Mouse (Mus musculus): Measurements from ENCODE around the gene Ppp3ca. TPM values are rescaled to one million over a fixed set of nuclear protein-coding genes. Genes with fewer than 3 reads are reported as not detected.
"Not testable (repeated sequence)": the region's sequence is repeated elsewhere in the genome, so short reads cannot be mapped to it uniquely, and the experiment has no call there.

Gene Ppp3ca
- total and polyA plus RNA-seq, 3 experiments: 17.4 to 40.6 (median 32.0) TPM

- Histone ChIP-seq H3K36me3 (ENCODE audit: control insufficient read depth in 1 of 2, insufficient read depth in 2 of 2, low read length in 2 of 2) (peaks cover 0 to 20% of the 10 kb centered on the region in 2 experiments; a peak in 2 of 4 replicates), H3K79me2 (ENCODE audit: control insufficient read depth, insufficient read depth, low read length, poor library complexity) (peaks cover 7% of the 10 kb centered on the region), H3K27me3 (ENCODE audit: control insufficient read depth in 1 of 2, insufficient read depth in 2 of 2, low read length in 2 of 2) (no peaks in the 10 kb centered on the region), H3K9ac (ENCODE audit: control insufficient read depth, low read depth, low read length, poor library complexity, severe bottlenecking) (no peak overlapping the region), H3K4me3 (ENCODE audit: control insufficient read depth in 1 of 2, insufficient read depth in 1 of 2, low read depth in 2 of 2, low read length in 2 of 2) (no peak overlapping the region), H3K9me3 (replicated peaks; ENCODE audit: insufficient read depth, low read length) (no peaks in the 10 kb centered on the region), H3K27ac (ENCODE audit: control insufficient read depth, low read depth, low read length) (peak overlapping the region; percentile 72), H3K4me1 (ENCODE audit: control insufficient read depth in 1 of 2, insufficient read depth in 2 of 2, low read length in 2 of 2) (peaks cover 10 to 15% of the 10 kb centered on the region in 2 experiments)
- TF ChIP-seq SIN3A (IDR thresholded peaks at IDR 0.05; ENCODE audit: low read length): peak; percentile 40; the same call in 1 of the 2 replicates
- TF ChIP-seq POLR2AphosphoS5 (IDR thresholded peaks at IDR 0.05; ENCODE audit: borderline replicate concordance, low read depth, low read length): no peak
- 0 out of 2 replicates have a peak, but pooled peaks have one; percentile 18 for TF ChIP-seq MAX (IDR thresholded peaks at IDR 0.05; ENCODE audit: low read length)
- TF ChIP-seq NRF1 (IDR thresholded peaks at IDR 0.05; ENCODE audit: insufficient read depth, low read depth, low read length, poor library complexity, severe bottlenecking): no peak
- TF ChIP-seq RCOR1 (IDR thresholded peaks at IDR 0.05; ENCODE audit: low read depth, low read length): peak; percentile 69; the same call in 1 of the 2 replicates
- TF ChIP-seq MYB (IDR thresholded peaks at IDR 0.05; ENCODE audit: low read depth, low read length): peak; percentile 61
- TF ChIP-seq GATA1 (IDR thresholded peaks at IDR 0.05; ENCODE audit: low read depth, low read length): peak; percentile 81
- TF ChIP-seq CHD2 (IDR thresholded peaks at IDR 0.05; ENCODE audit: low read length): no peak
- no peak for TF ChIP-seq ZKSCAN1 (IDR thresholded peaks at IDR 0.05; ENCODE audit: low read depth, low read length)
- TF ChIP-seq TCF12 (IDR thresholded peaks at IDR 0.05; ENCODE audit: low read depth, low read length): peak; percentile 63
- TF ChIP-seq NELFE (IDR thresholded peaks at IDR 0.05; ENCODE audit: low read depth, low read length): no peak
- TF ChIP-seq MYC (IDR thresholded peaks at IDR 0.05; ENCODE audit: low read depth, low read length): 0 out of 2 replicates have a peak, but pooled peaks have one; percentile 52
- TF ChIP-seq MXI1 (IDR thresholded peaks at IDR 0.05; ENCODE audit: low read depth, low read length): peak; percentile 76
- no peak for TF ChIP-seq E2F4 (IDR thresholded peaks at IDR 0.05; ENCODE audit: borderline replicate concordance, low read depth, low read length)
- TF ChIP-seq SMC3 (IDR thresholded peaks at IDR 0.05; ENCODE audit: low read depth, low read length): no peak
- TF ChIP-seq TAL1 (IDR thresholded peaks at IDR 0.05; ENCODE audit: low read length): peak; percentile 60
- no peak for TF ChIP-seq USF1 (IDR thresholded peaks at IDR 0.05; ENCODE audit: low read depth, low read length)
- no peak for TF ChIP-seq CTCF (IDR thresholded peaks at IDR 0.05 in 2 of 3, conservative IDR thresholded peaks at IDR 0.05 in 1 of 3; ENCODE audit: control insufficient read depth in 1 of 3, insufficient read depth in 1 of 3, low read depth in 2 of 3, low read length in 3 of 3, poor library complexity in 1 of 3, severe bottlenecking in 1 of 3)
- TF ChIP-seq KAT2A (conservative IDR thresholded peaks at IDR 0.05; ENCODE audit: low read depth, low read length): no peak
- TF ChIP-seq ELF1 (IDR thresholded peaks at IDR 0.05; ENCODE audit: low read depth, low read length): peak; percentile 55; the same call in 1 of the 2 replicates
- no peak for TF ChIP-seq POLR2A (IDR thresholded peaks at IDR 0.05; ENCODE audit: control insufficient read depth in 1 of 2, insufficient read depth in 1 of 2, low read depth in 1 of 2, low read length in 2 of 2, poor library complexity in 1 of 2)
- peak; percentile 69; the same call in 1 of the 2 replicates for TF ChIP-seq ETS1 (IDR thresholded peaks at IDR 0.05; ENCODE audit: low read depth, low read length)
- TF ChIP-seq HCFC1 (IDR thresholded peaks at IDR 0.05; ENCODE audit: low read depth, low read length): no peak
- peak; percentile 70 to 86 for TF ChIP-seq EP300 (IDR thresholded peaks at IDR 0.05; ENCODE audit: low read depth in 1 of 2, low read length in 2 of 2)
- TF ChIP-seq ZMIZ1 (IDR thresholded peaks at IDR 0.05; ENCODE audit: low read depth, low read length): no peak
- TF ChIP-seq TBP (IDR thresholded peaks at IDR 0.05; ENCODE audit: low read depth, low read length): no peak
- DNase-seq (ENCODE audit: low read depth, low spot score): peak; percentile 81
These were observed 27.8 kb downstream of the Ppp3ca start for GRCm38 (mm10) chr3:136697626-136698191.

GRCm38 (mm10) chr3:136699711-136700110, 29.8 kb downstream of the Ppp3ca start:
- not testable (repeated sequence) for H3K9ac ChIP-seq (ENCODE audit: control insufficient read depth, low read depth, low read length, poor library complexity, severe bottlenecking); H3K79me2 ChIP-seq (ENCODE audit: control insufficient read depth, insufficient read depth, low read length, poor library complexity); H3K9me3 ChIP-seq (replicated peaks; ENCODE audit: insufficient read depth, low read length); DNase-seq (ENCODE audit: low read depth, low spot score); H3K27me3 ChIP-seq (ENCODE audit: control insufficient read depth in 1 of 2, insufficient read depth in 2 of 2, low read length in 2 of 2); H3K4me3 ChIP-seq (ENCODE audit: control insufficient read depth in 1 of 2, insufficient read depth in 1 of 2, low read depth in 2 of 2, low read length in 2 of 2); H3K27ac ChIP-seq (ENCODE audit: control insufficient read depth, low read depth, low read length)
- peaks cover 14 to 24% of the 10 kb centered on the region in 2 experiments for H3K4me1 ChIP-seq (ENCODE audit: control insufficient read depth in 1 of 2, insufficient read depth in 2 of 2, low read length in 2 of 2)
- H3K36me3 ChIP-seq (ENCODE audit: control insufficient read depth in 1 of 2, insufficient read depth in 2 of 2, low read length in 2 of 2): peaks cover 0 to 32% of the 10 kb centered on the region in 2 experiments; a peak in 2 of 4 replicates

All from MEL (cell line).